Mouse (Mus musculus) midbrain, postnatal 0 days (tissue): ENCODE results near the gene Prom2. TPM values are rescaled to one million over a fixed set of nuclear protein-coding genes. Genes with fewer than 3 reads are reported as not detected.
A peak's percentile ranks its signal among the peaks of the same experiment; 100 is the strongest.

ENCODE experiments used
- ATAC-seq: fragments of 200-750 bp; cut with Nextera tagmentation; 2 replicates; pipeline ENCODE4 v1.8.0; 2017; ENCODE audit warnings: moderate number of reproducible peaks, mild to moderate bottlenecking, moderate TSS enrichment, moderate library complexity; ENCODE audit not compliant: low FRiP score
- DNase-seq: peaks from one replicate; pipeline ENCODE4 v3.0.0-alpha.2; 2015; ENCODE audit warnings: low spot score
- H3K27ac ChIP-seq: fragments of 300-500 bp; sonication (generic); 2 replicates; pipeline ENCODE4 v1.5.1; 2014; ENCODE audit warnings: low read depth, mild to moderate bottlenecking, low read length, mixed read lengths
- H3K27me3 ChIP-seq: fragments of 300-500 bp; sonication (generic); 2 replicates; pipeline ENCODE4 v1.6.1; 2014; ENCODE audit warnings: low read length, control low read depth, mixed read lengths; ENCODE audit not compliant: insufficient read depth
- H3K36me3 ChIP-seq: fragments of 300-500 bp; sonication (generic); 2 replicates; pipeline ENCODE4 v1.6.1; 2014; ENCODE audit warnings: low read length, control low read depth, mixed read lengths; ENCODE audit not compliant: insufficient read depth
- H3K4me1 ChIP-seq: fragments of 300-500 bp; sonication (generic); 2 replicates; pipeline ENCODE4 v1.6.1; 2014; ENCODE audit warnings: mild to moderate bottlenecking, control low read depth, antibody characterized with exemption, low read length, mixed read lengths; ENCODE audit not compliant: insufficient read depth
- H3K4me2 ChIP-seq: fragments of 300-500 bp; sonication (generic); 2 replicates; pipeline ENCODE4 v1.6.1; 2014; ENCODE audit warnings: low read depth, mild to moderate bottlenecking, low read length, mixed read lengths; ENCODE audit not compliant: poor library complexity, severe bottlenecking
- H3K4me3 ChIP-seq: fragments of 300-500 bp; sonication (generic); 2 replicates; pipeline ENCODE4 v1.5.1; 2014; ENCODE audit warnings: low read depth, mild to moderate bottlenecking, low read length, moderate library complexity
- H3K9ac ChIP-seq: fragments of 300-500 bp; sonication (generic); replicated peaks from 2 replicates; pipeline ENCODE4 v1.6.1; 2014; ENCODE audit warnings: mild to moderate bottlenecking, low read length, moderate library complexity, mixed read lengths; ENCODE audit not compliant: poor library complexity, severe bottlenecking
- H3K9me3 ChIP-seq: fragments of 300-500 bp; sonication (generic); 2 replicates; pipeline ENCODE4 v1.6.1; 2016; ENCODE audit warnings: low read length, control low read depth
- CTCF ChIP-seq: IDR thresholded peaks from 2 replicates; pipeline ENCODE4 v1.5.1; 2016; ENCODE audit warnings: antibody characterized with exemption, mild to moderate bottlenecking
- WGBS: fragments of 180-500 bp; shearing (Covaris S2); extraction: QIAGEN DNeasy Blood & Tissue Kit; methylation state at CpG from one replicate; pipeline ENCODE4 v1.1.7; 2014; 5-methylcytosine and 5-hydroxymethylcytosine counted together
- polyA plus RNA-seq: library from polyadenylated mRNA; unstranded; fragments of >200 nt; fragmentation: Nextera tagmentation; extraction: Ambion mirVana; gene quantifications from 2 replicates; pipeline ENCODE4 v1.2.1, GENCODE M21; 2015
- total RNA-seq: library from RNA; depleted of rRNA; stranded (reverse); fragments of >200 nt; gene quantifications from 2 replicates; pipeline ENCODE4 v1.2.3, GENCODE M21; 2014

Gene Prom2
- total and polyA plus RNA-seq, 2 experiments from 2014 or later = 0.09 to 0.44 TPM

DNA sequence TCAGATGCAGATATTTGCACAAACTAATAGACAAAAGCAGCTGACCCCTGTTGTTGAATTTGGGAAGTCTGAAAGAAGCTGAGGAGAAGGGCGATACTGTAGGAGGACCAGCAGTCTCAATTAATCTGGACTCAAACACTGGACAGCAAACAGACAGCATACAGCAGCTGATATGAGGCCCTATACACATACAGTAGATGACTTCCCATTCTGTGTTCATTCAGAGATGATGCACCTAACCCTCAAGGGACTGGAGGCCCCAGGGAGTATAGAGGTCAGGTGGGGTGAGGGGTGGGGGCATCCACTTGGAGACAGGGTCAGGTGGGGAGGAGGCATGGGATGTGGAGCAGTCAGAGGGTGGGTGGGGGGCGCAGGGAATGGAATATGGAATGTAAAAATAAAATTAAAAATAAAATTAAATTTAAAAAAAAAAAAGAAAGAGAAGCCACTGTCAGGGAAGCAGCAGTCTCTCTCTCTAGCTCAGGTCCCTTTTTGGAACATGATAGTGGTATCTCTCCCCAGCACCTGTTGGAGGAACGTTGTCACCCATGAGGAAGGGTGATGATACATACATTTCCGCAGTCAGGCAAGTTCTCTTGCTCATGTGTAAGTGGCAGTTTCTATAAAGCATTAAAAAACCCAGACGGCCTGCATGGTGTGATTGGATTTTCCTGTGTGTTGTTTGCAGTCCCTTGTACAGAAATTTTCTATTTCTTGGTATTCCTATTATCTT lies 7.2 kb upstream of the Prom2 start:
- no peak for TF ChIP-seq CTCF
- ATAC-seq (no peak), DNase-seq (no peak)
- Histone ChIP-seq H3K9me3 (no peaks in the 10 kb centered on the region), H3K27ac (no peak overlapping the region), H3K4me3 (no peak overlapping the region), H3K4me2 (no peak overlapping the region), H3K4me1 (no peaks in the 10 kb centered on the region), H3K36me3 (no peaks in the 10 kb centered on the region), H3K9ac (no peak overlapping the region), H3K27me3 (no peaks in the 10 kb centered on the region)
- whole genome bisulfite sequencing = 73% methylated on average over 5 of the region's 5 CpGs

DNA sequence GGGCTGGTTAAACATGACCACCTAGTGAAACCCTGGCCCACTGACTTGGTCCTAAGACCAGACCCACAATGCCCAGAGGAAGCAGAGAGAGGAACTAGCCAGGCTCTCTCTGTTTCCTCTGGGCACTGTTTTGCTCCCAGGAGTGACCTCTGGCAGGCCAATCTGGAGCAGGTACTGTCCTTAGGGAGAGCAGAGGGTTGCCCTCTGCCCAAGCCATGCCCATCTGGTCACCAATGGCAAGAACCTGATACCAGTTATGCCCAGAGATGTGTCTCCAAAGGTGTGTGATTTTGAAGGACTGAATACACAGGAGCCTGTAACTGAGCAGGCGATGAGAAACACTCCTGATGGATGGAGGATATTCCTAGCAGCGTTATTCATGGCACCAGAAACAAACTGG lies 430 bp upstream of the Prom2 start:
- Histone ChIP-seq H3K4me1 (no peaks in the 10 kb centered on the region), H3K27ac (no peak overlapping the region), H3K9me3 (no peaks in the 10 kb centered on the region), H3K36me3 (no peaks in the 10 kb centered on the region), H3K4me2 (no peak overlapping the region), H3K27me3 (peaks cover 30% of the 10 kb centered on the region), H3K9ac (no peak overlapping the region), H3K4me3 (no peak overlapping the region)
- DNase-seq = no peak
- no peak for ATAC-seq
- TF ChIP-seq CTCF = no peak
- WGBS = 87% methylated on average over 2 of the region's 2 CpGs

DNA sequence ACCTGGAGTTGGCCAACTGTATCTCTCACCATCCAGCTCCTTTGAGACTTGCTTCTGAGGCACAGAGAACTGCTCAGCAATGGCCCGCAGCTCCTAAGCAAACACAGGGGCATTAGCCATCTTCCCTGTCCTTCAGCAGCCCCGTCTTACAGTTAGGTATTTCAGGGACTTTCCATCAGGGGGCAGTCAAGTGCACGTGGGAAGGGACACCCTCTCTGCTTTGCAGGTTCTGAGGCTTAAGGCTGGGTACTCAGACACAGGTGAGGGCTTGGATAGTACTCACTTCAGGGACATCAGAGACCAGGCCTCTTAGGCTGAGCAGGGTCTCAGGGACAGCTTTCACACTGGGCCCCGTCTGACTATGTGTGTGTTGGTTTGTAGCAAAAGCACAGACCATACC lies 1.8 kb downstream of the Prom2 start:
- no peaks in the 10 kb centered on the region for H3K36me3 ChIP-seq
- H3K9me3 ChIP-seq = no peaks in the 10 kb centered on the region
- H3K4me2 ChIP-seq = no peak overlapping the region
- no peak overlapping the region for H3K9ac ChIP-seq
- H3K4me3 ChIP-seq = no peak overlapping the region
- DNase-seq (peak; percentile 22), ATAC-seq (no peak)
- peaks cover 30% of the 10 kb centered on the region for H3K27me3 ChIP-seq
- 29% methylated on average over 4 of the region's 4 CpGs for WGBS
- H3K27ac ChIP-seq = no peak overlapping the region
- peak; percentile 52 for TF ChIP-seq CTCF
- no peaks in the 10 kb centered on the region for H3K4me1 ChIP-seq

DNA sequence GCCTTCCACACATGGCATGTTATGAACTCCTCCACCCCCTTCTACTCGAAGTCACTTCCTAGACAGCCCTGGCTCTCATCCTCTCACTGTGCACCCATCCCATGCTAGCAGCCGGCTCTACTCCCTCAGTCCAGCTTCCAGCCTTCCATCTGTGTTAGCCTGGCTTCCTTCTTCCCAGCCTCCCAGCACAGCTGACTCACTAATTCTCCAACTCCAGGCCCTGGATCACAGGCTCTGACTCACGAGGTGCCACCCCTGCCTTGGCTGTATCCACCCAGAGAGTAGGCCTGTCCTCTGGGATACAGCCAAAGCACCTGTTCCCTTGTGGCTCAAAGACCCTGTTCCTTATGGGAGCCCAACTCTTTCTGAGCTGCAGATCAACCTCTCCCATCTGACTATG lies 3.7 kb downstream of the Prom2 start:
- Histone ChIP-seq H3K27me3 (peaks cover 27% of the 10 kb centered on the region), H3K4me1 (no peaks in the 10 kb centered on the region), H3K9ac (no peak overlapping the region), H3K36me3 (no peaks in the 10 kb centered on the region), H3K9me3 (no peaks in the 10 kb centered on the region), H3K4me2 (no peak overlapping the region), H3K4me3 (no peak overlapping the region), H3K27ac (no peak overlapping the region)
- TF ChIP-seq CTCF = no peak
- WGBS = 73% methylated on average over 3 of the region's 3 CpGs
- no peak for DNase-seq
- no peak for ATAC-seq

DNA sequence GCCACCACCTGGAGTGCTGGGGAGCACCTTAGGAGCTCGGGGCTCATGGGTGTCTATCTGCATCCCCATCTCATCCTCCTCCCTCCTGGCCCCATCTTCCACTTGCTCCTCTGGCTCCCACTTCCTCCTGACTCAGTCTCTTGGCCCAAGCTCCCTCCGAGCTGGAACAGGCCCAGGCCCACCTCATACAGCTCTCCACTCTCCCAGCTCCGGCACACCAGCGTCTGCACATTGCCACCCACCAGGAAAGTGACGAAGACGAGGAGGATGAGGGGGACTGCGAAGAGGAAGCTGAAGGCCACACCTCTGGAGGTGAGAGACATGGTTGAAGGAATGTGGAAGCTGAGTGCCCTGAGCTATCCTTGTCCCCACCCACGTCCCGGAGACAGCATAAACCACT lies 5.9 kb downstream of the Prom2 start:
- Histone ChIP-seq H3K36me3 (no peaks in the 10 kb centered on the region), H3K4me3 (no peak overlapping the region), H3K4me2 (no peak overlapping the region), H3K27ac (no peak overlapping the region), H3K27me3 (peaks cover 7% of the 10 kb centered on the region), H3K9ac (no peak overlapping the region), H3K4me1 (no peaks in the 10 kb centered on the region), H3K9me3 (no peaks in the 10 kb centered on the region)
- TF ChIP-seq CTCF = no peak
- 83% methylated on average over 9 of the region's 9 CpGs for WGBS
- ATAC-seq = no peak
- no peak for DNase-seq

DNA sequence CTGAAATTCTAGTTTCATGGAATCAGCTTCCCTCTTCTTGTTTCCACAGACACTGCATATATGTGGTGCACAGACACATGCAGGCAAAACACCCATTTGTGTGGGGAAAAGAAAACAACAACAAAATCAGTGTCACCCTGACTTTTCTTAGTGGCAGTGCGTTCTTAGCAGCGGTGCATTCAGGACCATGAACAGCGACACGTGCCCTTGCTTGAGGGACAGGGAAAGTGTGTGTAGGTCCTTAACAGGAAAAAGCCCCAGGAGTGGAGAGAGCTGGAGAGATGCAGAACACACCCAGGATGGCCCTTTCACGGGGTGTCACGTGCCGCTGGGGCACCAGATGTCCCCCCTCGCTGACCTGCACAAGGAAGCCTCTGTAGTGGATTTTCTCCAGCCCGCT lies 8.9 kb downstream of the Prom2 start:
- no peaks in the 10 kb centered on the region for H3K27me3 ChIP-seq

More for the DNA sequence above, 8.9 kb downstream of the Prom2 start:
- DNase-seq (no peak), ATAC-seq (no peak)
- Histone ChIP-seq H3K36me3 (no peaks in the 10 kb centered on the region), H3K4me3 (no peak overlapping the region), H3K9ac (no peak overlapping the region), H3K4me2 (no peak overlapping the region), H3K9me3 (no peaks in the 10 kb centered on the region), H3K4me1 (no peaks in the 10 kb centered on the region), H3K27ac (no peak overlapping the region)
- no peak for TF ChIP-seq CTCF
- WGBS = 12% methylated on average over 9 of the region's 9 CpGs
